Mouse (Mus musculus): ENCODE data around the gene Sectm1a. TPM values are rescaled to one million over a fixed set of nuclear protein-coding genes. Genes with fewer than 3 reads are reported as not detected.
"Not testable (repeated sequence)": the region's sequence is repeated elsewhere in the genome, so short reads cannot be mapped to it uniquely, and the experiment has no call there.

Gene Sectm1a
- polyA plus RNA-seq, 1 experiment from 2014 or later: not detected

- no peak for ATAC-seq (ENCODE audit: low FRiP score, low read depth)
- Histone ChIP-seq H3K4me3 (no peak overlapping the region), H3K27ac (no peak overlapping the region), H3K9me3 (no peaks in the 10 kb centered on the region), H3K4me2 (replicated peaks) (no peak overlapping the region), H3K27me3 (replicated peaks) (no peaks in the 10 kb centered on the region), H3K4me1 (no peaks in the 10 kb centered on the region), H3K36me3 (no peaks in the 10 kb centered on the region), H3K9ac (no peak overlapping the region)
- WGBS: 87% methylated on average over 5 of the region's 5 CpGs
Observed at GRCm38 (mm10) chr11:121085181-121085580, 4.2 kb upstream of the Sectm1a start.

- Histone ChIP-seq H3K27ac (no peak overlapping the region), H3K27me3 (replicated peaks) (no peaks in the 10 kb centered on the region), H3K9me3 (no peaks in the 10 kb centered on the region), H3K4me3 (no peak overlapping the region), H3K9ac (no peak overlapping the region), H3K36me3 (no peaks in the 10 kb centered on the region), H3K4me2 (replicated peaks) (no peak overlapping the region), H3K4me1 (no peaks in the 10 kb centered on the region)
- no peak for ATAC-seq (ENCODE audit: low FRiP score, low read depth)
- WGBS: 87% methylated on average over 6 of the region's 6 CpGs
Observed at GRCm38 (mm10) chr11:121082857-121083500, 2.0 kb upstream of the Sectm1a start.

DNA sequence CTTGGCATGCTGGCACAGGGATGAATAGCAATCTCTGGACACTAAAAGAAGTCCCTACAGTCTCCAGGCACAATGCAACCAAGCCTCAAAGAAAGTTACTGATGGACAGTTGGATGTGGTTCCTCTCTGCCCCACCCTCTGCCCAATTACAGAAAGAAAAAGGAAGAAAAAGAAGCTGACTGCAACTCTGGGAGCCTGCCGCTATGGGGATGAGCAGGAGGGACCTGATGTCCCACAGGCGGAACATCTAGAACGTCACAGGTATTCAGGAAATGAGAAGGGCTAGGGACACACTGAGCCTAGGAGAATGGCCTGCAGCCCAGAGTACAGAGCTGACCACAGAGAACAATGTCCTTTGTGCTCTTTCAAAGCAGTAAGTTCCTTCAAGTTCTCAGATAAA lies 1.2 kb upstream of the Sectm1a start:
- 88% methylated on average over 3 of the region's 3 CpGs for WGBS
- Histone ChIP-seq H3K27ac (no peak overlapping the region), H3K4me1 (no peaks in the 10 kb centered on the region), H3K4me3 (no peak overlapping the region), H3K36me3 (no peaks in the 10 kb centered on the region), H3K4me2 (replicated peaks) (no peak overlapping the region), H3K9ac (no peak overlapping the region), H3K27me3 (replicated peaks) (no peaks in the 10 kb centered on the region), H3K9me3 (no peaks in the 10 kb centered on the region)
- ATAC-seq (ENCODE audit: low FRiP score, low read depth): no peak

GRCm38 (mm10) chr11:121080330-121080729 lies 690 bp downstream of the Sectm1a start:
- H3K9me3 ChIP-seq: no peaks in the 10 kb centered on the region
- 97% methylated on average over 8 of the region's 8 CpGs for WGBS
- no peak for ATAC-seq (ENCODE audit: low FRiP score, low read depth)

GRCm38 (mm10) chr11:121075655-121076054 lies 5.4 kb downstream of the Sectm1a start:
- Histone ChIP-seq H3K36me3 (no peaks in the 10 kb centered on the region), H3K27me3 (replicated peaks) (no peaks in the 10 kb centered on the region), H3K4me3 (no peak overlapping the region), H3K9ac (no peak overlapping the region), H3K4me1 (no peaks in the 10 kb centered on the region), H3K27ac (no peak overlapping the region), H3K9me3 (no peaks in the 10 kb centered on the region), H3K4me2 (replicated peaks) (no peak overlapping the region)
- 80% methylated on average over 5 of the region's 5 CpGs for WGBS
- ATAC-seq (ENCODE audit: low FRiP score, low read depth): no peak

More at GRCm38 (mm10) chr11:121080330-121080729, 690 bp downstream of the Sectm1a start:
- Histone ChIP-seq H3K4me1 (no peaks in the 10 kb centered on the region), H3K9ac (no peak overlapping the region), H3K36me3 (no peaks in the 10 kb centered on the region), H3K27me3 (replicated peaks) (no peaks in the 10 kb centered on the region), H3K4me3 (no peak overlapping the region), H3K4me2 (replicated peaks) (no peak overlapping the region), H3K27ac (no peak overlapping the region)

DNA sequence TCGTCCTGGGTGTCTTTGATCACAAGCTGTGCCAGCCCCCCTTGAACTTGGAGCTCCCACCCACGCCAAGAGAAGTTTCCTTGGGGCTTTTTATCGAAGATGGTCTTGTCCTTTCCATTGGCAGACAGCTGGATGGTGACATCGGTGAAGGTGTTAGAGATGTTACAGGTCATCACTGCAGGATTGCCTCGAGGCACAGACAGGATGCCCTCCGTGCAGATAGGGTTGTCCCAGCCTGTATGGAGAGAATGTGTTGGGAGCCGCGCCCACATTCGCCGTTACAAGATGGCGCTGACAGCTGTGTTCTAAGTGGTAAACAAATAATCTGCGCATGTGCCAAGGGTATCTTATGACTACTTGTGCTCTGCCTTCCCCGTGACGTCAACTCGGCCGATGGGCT lies 11.4 kb downstream of the Sectm1a start:
- not testable (repeated sequence) for H3K4me1 ChIP-seq; H3K9me3 ChIP-seq; H3K36me3 ChIP-seq; H3K27me3 ChIP-seq (replicated peaks); H3K9ac ChIP-seq; ATAC-seq (ENCODE audit: low FRiP score, low read depth); H3K27ac ChIP-seq; H3K4me3 ChIP-seq; H3K4me2 ChIP-seq (replicated peaks)
- WGBS: 96% methylated on average over 12 of the region's 16 CpGs

GRCm38 (mm10) chr11:121067895-121068294 lies 13.1 kb downstream of the Sectm1a start:
- ATAC-seq (ENCODE audit: low FRiP score, low read depth): no peak
- no peak overlapping the region for H3K9ac ChIP-seq
- no peaks in the 10 kb centered on the region for H3K9me3 ChIP-seq
- no peaks in the 10 kb centered on the region for H3K27me3 ChIP-seq (replicated peaks)
- 91% methylated on average over 2 of the region's 2 CpGs for WGBS
- no peaks in the 10 kb centered on the region for H3K36me3 ChIP-seq
- H3K4me1 ChIP-seq: no peaks in the 10 kb centered on the region
- H3K27ac ChIP-seq: no peak overlapping the region
- no peak overlapping the region for H3K4me3 ChIP-seq
- no peak overlapping the region for H3K4me2 ChIP-seq (replicated peaks)

DNA sequence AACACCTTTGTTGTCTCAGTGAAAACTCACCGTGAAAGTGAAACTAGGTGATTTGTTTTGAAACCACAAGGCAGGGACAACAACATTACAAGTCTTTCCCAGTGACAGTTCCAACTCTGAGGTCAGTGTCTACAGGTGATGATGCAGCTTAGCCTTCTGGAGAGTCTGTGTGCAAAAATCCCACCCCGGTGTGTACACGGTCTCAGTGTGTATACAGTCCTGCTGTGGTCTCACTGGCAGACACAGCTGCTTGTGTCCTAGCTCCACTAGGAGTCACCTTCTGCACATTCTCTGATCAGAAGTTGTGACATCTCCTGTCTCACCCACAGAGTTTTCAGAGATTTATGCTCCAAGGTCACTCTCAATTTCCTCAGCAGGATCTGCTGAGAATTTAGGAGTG lies 16.8 kb downstream of the Sectm1a start:
- H3K4me3 ChIP-seq: no peak overlapping the region
- no peak for ATAC-seq (ENCODE audit: low FRiP score, low read depth)
- no peaks in the 10 kb centered on the region for H3K9me3 ChIP-seq
- no peak overlapping the region for H3K4me2 ChIP-seq (replicated peaks)
- no peaks in the 10 kb centered on the region for H3K36me3 ChIP-seq
- no peak overlapping the region for H3K9ac ChIP-seq
- H3K4me1 ChIP-seq: no peaks in the 10 kb centered on the region
- no peak overlapping the region for H3K27ac ChIP-seq
- WGBS: 91% methylated on average over 3 of the region's 3 CpGs
- H3K27me3 ChIP-seq (replicated peaks): no peaks in the 10 kb centered on the region

- H3K27ac ChIP-seq: no peak within 1 kb of the TSS
Observed at GRCm38 (mm10) chr11:121063379-121063778, 17.6 kb downstream of the Sectm1a start, which contains the start of gene Sectm1b. Sectm1b (minus strand) TSS chr11:121063569.

GRCm38 (mm10) chr11:121061615-121062014 lies 19.4 kb downstream of the Sectm1a start:
- 84% methylated on average over 8 of the region's 8 CpGs for WGBS

More at GRCm38 (mm10) chr11:121063379-121063778, 17.6 kb downstream of the Sectm1a start, which contains the start of gene Sectm1b:
- H3K9me3 ChIP-seq: no peaks in the 10 kb centered on the region
- no peaks in the 10 kb centered on the region for H3K27me3 ChIP-seq (replicated peaks)
- ATAC-seq (ENCODE audit: low FRiP score, low read depth): no peak
- WGBS: 84% methylated on average over 5 of the region's 5 CpGs
- no peak within 1 kb of the TSS for H3K4me3 ChIP-seq
- H3K9ac ChIP-seq: no peak within 1 kb of the TSS
- no peaks in the 10 kb centered on the region for H3K36me3 ChIP-seq
- no peaks in the 10 kb centered on the region for H3K4me1 ChIP-seq
- H3K4me2 ChIP-seq (replicated peaks): no peak within 1 kb of the TSS

DNA sequence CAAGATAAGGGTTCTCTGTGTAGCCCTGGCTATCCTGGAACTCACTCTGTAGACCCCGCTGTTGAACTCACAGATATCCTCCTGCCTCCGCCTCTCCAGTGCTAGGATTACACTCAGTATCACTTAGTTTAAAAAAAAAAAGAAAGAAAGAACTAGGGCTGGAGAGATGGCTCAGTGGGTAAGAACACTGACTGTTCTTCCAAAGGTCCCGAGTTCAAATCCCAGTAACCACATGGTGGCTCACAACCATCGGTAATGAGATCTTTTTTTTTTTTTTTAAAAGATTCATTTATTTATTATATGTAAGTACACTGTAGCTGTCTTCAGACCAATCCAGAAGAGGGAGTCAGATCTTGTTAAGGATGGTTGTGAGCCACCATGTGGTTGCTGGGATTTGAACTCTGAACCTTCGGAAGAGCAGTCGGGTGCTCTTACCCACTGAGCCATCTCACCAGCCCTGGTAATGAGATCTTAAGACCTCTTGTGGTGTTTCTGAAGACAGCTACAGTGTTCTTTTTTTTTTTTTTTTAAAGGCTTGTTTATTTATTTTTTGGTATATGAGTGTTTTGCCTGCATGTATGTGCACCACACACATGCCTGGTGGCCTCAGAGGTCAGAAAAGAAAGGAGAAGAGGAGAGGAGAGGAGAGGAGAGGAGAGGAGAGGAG lies 20.5 kb downstream of the Sectm1a start:
- H3K27me3 ChIP-seq (replicated peaks); H3K9ac ChIP-seq; H3K36me3 ChIP-seq; H3K4me3 ChIP-seq; H3K9me3 ChIP-seq; H3K4me2 ChIP-seq (replicated peaks); H3K4me1 ChIP-seq; ATAC-seq (ENCODE audit: low FRiP score, low read depth); H3K27ac ChIP-seq: not testable (repeated sequence)
- 96% methylated on average over 6 of the region's 6 CpGs for WGBS

More at GRCm38 (mm10) chr11:121061615-121062014, 19.4 kb downstream of the Sectm1a start:
- Histone ChIP-seq H3K9ac (no peak overlapping the region), H3K4me1 (no peaks in the 10 kb centered on the region), H3K4me2 (replicated peaks) (no peak overlapping the region), H3K4me3 (no peak overlapping the region), H3K27me3 (replicated peaks) (no peaks in the 10 kb centered on the region), H3K36me3 (no peaks in the 10 kb centered on the region), H3K27ac (no peak overlapping the region), H3K9me3 (no peaks in the 10 kb centered on the region)
- ATAC-seq (ENCODE audit: low FRiP score, low read depth): no peak

DNA sequence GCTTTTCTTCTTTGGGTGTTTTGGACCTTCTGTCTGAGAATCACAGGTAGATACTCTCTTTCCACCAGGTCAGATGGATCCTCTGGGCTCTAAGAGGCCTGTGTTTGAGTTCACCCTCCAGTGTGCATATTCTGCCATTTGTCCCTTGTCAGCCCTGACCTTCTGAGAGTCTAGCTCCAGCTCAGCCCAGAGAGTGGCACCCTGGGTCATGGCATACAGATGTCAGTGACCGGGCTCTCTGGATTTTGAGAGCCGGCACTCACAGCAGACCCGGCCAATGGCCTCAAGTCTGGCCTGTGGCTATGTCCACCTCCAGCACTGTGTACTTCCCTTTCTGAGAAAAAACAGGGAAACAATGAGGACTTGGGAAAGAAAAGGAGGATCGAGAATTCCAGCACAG lies 21.5 kb downstream of the Sectm1a start:
- H3K36me3 ChIP-seq: no peaks in the 10 kb centered on the region
- no peaks in the 10 kb centered on the region for H3K9me3 ChIP-seq
- H3K4me1 ChIP-seq: no peaks in the 10 kb centered on the region
- H3K27ac ChIP-seq: no peak overlapping the region
- no peaks in the 10 kb centered on the region for H3K27me3 ChIP-seq (replicated peaks)
- no peak overlapping the region for H3K9ac ChIP-seq
- no peak overlapping the region for H3K4me2 ChIP-seq (replicated peaks)
- ATAC-seq (ENCODE audit: low FRiP score, low read depth): no peak
- 94% methylated on average over 4 of the region's 4 CpGs for WGBS
- no peak overlapping the region for H3K4me3 ChIP-seq

GRCm38 (mm10) chr11:121058956-121059355 lies 22.1 kb downstream of the Sectm1a start:
- H3K36me3 ChIP-seq: no peaks in the 10 kb centered on the region
- WGBS: 90% methylated on average over 4 of the region's 4 CpGs
- H3K27ac ChIP-seq: no peak overlapping the region
- no peak overlapping the region for H3K4me2 ChIP-seq (replicated peaks)
- H3K27me3 ChIP-seq (replicated peaks): no peaks in the 10 kb centered on the region
- H3K4me3 ChIP-seq: no peak overlapping the region
- ATAC-seq (ENCODE audit: low FRiP score, low read depth): no peak
- H3K4me1 ChIP-seq: no peaks in the 10 kb centered on the region
- no peak overlapping the region for H3K9ac ChIP-seq
- no peaks in the 10 kb centered on the region for H3K9me3 ChIP-seq
